Mouse (Mus musculus) liver, embryonic 12.5 days (tissue): ENCODE measurements around the gene Zmynd10. TPM values are rescaled to one million over a fixed set of nuclear protein-coding genes. Genes with fewer than 3 reads are reported as not detected.

Experiments
- ATAC-seq: fragments of 200-750 bp; cut with Nextera tagmentation; 2 replicates; pipeline ENCODE4 v1.8.0; 2017; ENCODE audit warnings: moderate number of reproducible peaks, mild to moderate bottlenecking, moderate library complexity
- H3K27ac ChIP-seq: fragments of 300-500 bp; sonication (generic); 2 replicates; pipeline ENCODE4 v1.5.1; 2016; ENCODE audit warnings: mild to moderate bottlenecking
- H3K27me3 ChIP-seq: fragments of 300-500 bp; sonication (generic); replicated peaks from 2 replicates; pipeline ENCODE4 v1.6.1; 2016; ENCODE audit warnings: mild to moderate bottlenecking, moderate library complexity
- H3K36me3 ChIP-seq: fragments of 300-500 bp; sonication (generic); 2 replicates; pipeline ENCODE4 v1.6.1; 2016; ENCODE audit warnings: mild to moderate bottlenecking, moderate library complexity
- H3K4me1 ChIP-seq: fragments of 300-500 bp; sonication (generic); 2 replicates; pipeline ENCODE4 v1.6.1; 2016
- H3K4me2 ChIP-seq: fragments of 300-500 bp; sonication (generic); 2 replicates; pipeline ENCODE4 v1.6.1; 2016; ENCODE audit warnings: mild to moderate bottlenecking, moderate library complexity
- H3K4me3 ChIP-seq: fragments of 300-500 bp; sonication (generic); 2 replicates; pipeline ENCODE4 v1.5.1; 2016; ENCODE audit warnings: mild to moderate bottlenecking, moderate library complexity
- H3K9ac ChIP-seq: fragments of 300-500 bp; sonication (generic); 2 replicates; pipeline ENCODE4 v1.6.1; 2016; ENCODE audit warnings: mild to moderate bottlenecking, moderate library complexity
- H3K9me3 ChIP-seq: fragments of 300-500 bp; sonication (generic); replicated peaks from 2 replicates; pipeline ENCODE4 v1.6.1; 2016; ENCODE audit warnings: mild to moderate bottlenecking, moderate library complexity
- WGBS: fragments of 180-500 bp; shearing (Covaris S2); methylation state at CpG from one replicate; pipeline ENCODE4 v1.1.7; 2016; ENCODE audit not compliant: insufficient replicate concordance; 5-methylcytosine and 5-hydroxymethylcytosine counted together
- polyA plus RNA-seq: library from polyadenylated mRNA; unstranded; fragments of >200 nt; fragmentation: Nextera tagmentation; extraction: Ambion mirVana; gene quantifications from 2 replicates; pipeline ENCODE4 v1.2.1, GENCODE M21; 2016

The Zmynd10 gene
- polyA plus RNA-seq, 1 experiment from 2014 or later, result not detected

- Histone ChIP-seq H3K4me1 (peaks cover 71% of the 10 kb centered on the region), H3K4me2 (no peak overlapping the region), H3K27ac (peak overlapping the region; percentile 79), H3K9ac (peak overlapping the region; percentile 70; the same call in 1 of the 2 replicates), H3K9me3 (no peaks in the 10 kb centered on the region), H3K27me3 (no peaks in the 10 kb centered on the region), H3K36me3 (peaks cover 32% of the 10 kb centered on the region), H3K4me3 (no peak overlapping the region)
- ATAC-seq, result no peak
- 78% methylated on average over 14 of the region's 14 CpGs for WGBS
Observed at GRCm38 (mm10) chr9:107575579-107576356, 28.7 kb downstream of the Zmynd10 start.

- ATAC-seq, result peak; percentile 77
- Histone ChIP-seq H3K9me3 (no peaks in the 10 kb centered on the region), H3K4me2 (peak within 1 kb of the TSS; percentile 75), H3K9ac (peak within 1 kb of the TSS; percentile 70), H3K27ac (peak within 1 kb of the TSS; percentile 79), H3K27me3 (no peaks in the 10 kb centered on the region), H3K4me1 (peaks cover 70% of the 10 kb centered on the region), H3K4me3 (peak within 1 kb of the TSS; percentile 54), H3K36me3 (peaks cover 24% of the 10 kb centered on the region)
- 26% methylated on average over 16 of the region's 16 CpGs for WGBS
Observed at GRCm38 (mm10) chr9:107576357-107577107, 29.4 kb downstream of the Zmynd10 start, which contains the start of gene Hyal1. Gene Hyal1 (plus strand): TSS chr9:107576927.

- Histone ChIP-seq H3K9ac (peak overlapping the region; percentile 15; the same call in 1 of the 2 replicates), H3K36me3 (peaks cover 15% of the 10 kb centered on the region), H3K27ac (peak overlapping the region; percentile 79; the same call in 1 of the 2 replicates), H3K4me2 (peak overlapping the region; percentile 75; the same call in 1 of the 2 replicates), H3K27me3 (no peaks in the 10 kb centered on the region), H3K9me3 (no peaks in the 10 kb centered on the region), H3K4me3 (no peak overlapping the region), H3K4me1 (peaks cover 70% of the 10 kb centered on the region)
- 80% methylated on average over 10 of the region's 10 CpGs for WGBS
- ATAC-seq, result no peak
Observed at GRCm38 (mm10) chr9:107577871-107578270, 30.8 kb downstream of the Zmynd10 start.

- H3K36me3 ChIP-seq, result peaks cover 15% of the 10 kb centered on the region
- H3K4me3 ChIP-seq, result no peak within 1 kb of the TSS
- 74% methylated on average over 3 of the region's 3 CpGs for WGBS
- peak within 1 kb of the TSS; percentile 95 for H3K27ac ChIP-seq
- H3K4me2 ChIP-seq, result peak within 1 kb of the TSS; percentile 94
- no peak for ATAC-seq
- no peaks in the 10 kb centered on the region for H3K27me3 ChIP-seq
- peaks cover 70% of the 10 kb centered on the region for H3K4me1 ChIP-seq
- H3K9me3 ChIP-seq, result no peaks in the 10 kb centered on the region
- peak within 1 kb of the TSS; percentile 15; the same call in 1 of the 2 replicates for H3K9ac ChIP-seq
Observed at GRCm38 (mm10) chr9:107578587-107578986, 31.5 kb downstream of the Zmynd10 start, which contains the start of gene Naa80. Gene Naa80 (plus strand): TSS chr9:107578887.

GRCm38 (mm10) chr9:107579023-107579900 lies 32.2 kb downstream of the Zmynd10 start:
- H3K4me1 ChIP-seq, result peaks cover 76% of the 10 kb centered on the region
- no peak overlapping the region; the same call in 1 of the 2 replicates for H3K9ac ChIP-seq
- peak overlapping the region; percentile 95 for H3K27ac ChIP-seq
- H3K9me3 ChIP-seq, result no peaks in the 10 kb centered on the region
- H3K27me3 ChIP-seq, result no peaks in the 10 kb centered on the region
- 87% methylated on average over 14 of the region's 14 CpGs for WGBS
- no peak overlapping the region for H3K4me3 ChIP-seq
- H3K4me2 ChIP-seq, result peak overlapping the region; percentile 94; the same call in 1 of the 2 replicates
- peaks cover 18% of the 10 kb centered on the region for H3K36me3 ChIP-seq
- ATAC-seq, result no peak

GRCm38 (mm10) chr9:107580501-107581317 lies 33.6 kb downstream of the Zmynd10 start, which contains the start of gene Hyal3:
Gene Hyal3 (plus strand): TSS chr9:107580818.
- Histone ChIP-seq H3K27me3 (no peaks in the 10 kb centered on the region), H3K4me3 (peak within 1 kb of the TSS; percentile 72), H3K36me3 (peaks cover 30% of the 10 kb centered on the region), H3K4me1 (peaks cover 81% of the 10 kb centered on the region), H3K9ac (peak within 1 kb of the TSS; percentile 83), H3K4me2 (peak within 1 kb of the TSS; percentile 94), H3K9me3 (no peaks in the 10 kb centered on the region), H3K27ac (peak within 1 kb of the TSS; percentile 95)
- under 1% methylated on average over 32 of the region's 32 CpGs for WGBS
- peak; percentile 78 for ATAC-seq

- no peaks in the 10 kb centered on the region for H3K9me3 ChIP-seq
- peaks cover 30% of the 10 kb centered on the region for H3K36me3 ChIP-seq
- peak overlapping the region; percentile 72 for H3K4me3 ChIP-seq
- H3K27me3 ChIP-seq, result no peaks in the 10 kb centered on the region
- H3K9ac ChIP-seq, result peak overlapping the region; percentile 83
- WGBS, result 30% methylated on average over 4 of the region's 4 CpGs
- ATAC-seq, result no peak
- H3K4me1 ChIP-seq, result peaks cover 81% of the 10 kb centered on the region
- H3K4me2 ChIP-seq, result peak overlapping the region; percentile 94
- peak overlapping the region; percentile 95 for H3K27ac ChIP-seq
Observed at GRCm38 (mm10) chr9:107581584-107581983, 34.5 kb downstream of the Zmynd10 start.

- H3K27ac ChIP-seq, result peak overlapping the region; percentile 95
- peak overlapping the region; percentile 83 for H3K9ac ChIP-seq
- peak overlapping the region; percentile 72 for H3K4me3 ChIP-seq
- WGBS, result 85% methylated on average over 7 of the region's 7 CpGs
- H3K4me1 ChIP-seq, result peaks cover 76% of the 10 kb centered on the region
- ATAC-seq, result no peak
- no peaks in the 10 kb centered on the region for H3K27me3 ChIP-seq
- peaks cover 30% of the 10 kb centered on the region for H3K36me3 ChIP-seq
- peak overlapping the region; percentile 94 for H3K4me2 ChIP-seq
- no peaks in the 10 kb centered on the region for H3K9me3 ChIP-seq
Observed at GRCm38 (mm10) chr9:107582509-107583062, 35.5 kb downstream of the Zmynd10 start.

GRCm38 (mm10) chr9:107583174-107583573 lies 36.1 kb downstream of the Zmynd10 start:
- peaks cover 30% of the 10 kb centered on the region for H3K36me3 ChIP-seq
- 88% methylated on average over 14 of the region's 14 CpGs for WGBS
- ATAC-seq, result no peak
- peaks cover 72% of the 10 kb centered on the region for H3K4me1 ChIP-seq
- H3K27ac ChIP-seq, result peak overlapping the region; percentile 95
- H3K9me3 ChIP-seq, result no peaks in the 10 kb centered on the region
- no peak overlapping the region for H3K4me2 ChIP-seq
- H3K4me3 ChIP-seq, result no peak overlapping the region
- H3K9ac ChIP-seq, result no peak overlapping the region
- no peaks in the 10 kb centered on the region for H3K27me3 ChIP-seq

GRCm38 (mm10) chr9:107586504-107586903 lies 39.4 kb downstream of the Zmynd10 start:
- Histone ChIP-seq H3K4me3 (peak overlapping the region; percentile 82), H3K9me3 (no peaks in the 10 kb centered on the region), H3K27me3 (no peaks in the 10 kb centered on the region), H3K9ac (peak overlapping the region; percentile 76), H3K4me2 (peak overlapping the region; percentile 73), H3K4me1 (peaks cover 84% of the 10 kb centered on the region), H3K27ac (peak overlapping the region; percentile 99), H3K36me3 (peaks cover 59% of the 10 kb centered on the region)
- no peak for ATAC-seq
- WGBS, result 80% methylated on average over 5 of the region's 5 CpGs
